Mouse (Mus musculus): ENCODE results near the gene Hemgn. TPM values are rescaled to one million over a fixed set of nuclear protein-coding genes. Genes with fewer than 3 reads are reported as not detected.

Hemgn gene
- 0.13 and 0.26 TPM in 2 replicates for polyA plus RNA-seq (2015; fragmentation: Nextera tagmentation; extraction: Ambion mirVana)

- no peak within 1 kb of the TSS for H3K4me2 ChIP-seq (ENCODE audit: low read length)
- H3K4me3 ChIP-seq (ENCODE audit: low read length), result no peak within 1 kb of the TSS
- H3K27me3 ChIP-seq (replicated peaks; ENCODE audit: control insufficient read depth, insufficient read depth, low read length), result no peaks in the 10 kb centered on the region
- ATAC-seq, result no peak
- no peaks in the 10 kb centered on the region for H3K9me3 ChIP-seq (ENCODE audit: control insufficient read depth, low read length)
- H3K27ac ChIP-seq (ENCODE audit: low read depth, low read length), result no peak within 1 kb of the TSS
- no peaks in the 10 kb centered on the region for H3K4me1 ChIP-seq (ENCODE audit: control insufficient read depth, insufficient read depth, low read depth, low read length)
- H3K9ac ChIP-seq (ENCODE audit: low read depth, low read length), result no peak within 1 kb of the TSS
- WGBS, result 84% methylated on average over 7 of the region's 7 CpGs
- no peaks in the 10 kb centered on the region for H3K36me3 ChIP-seq (ENCODE audit: control insufficient read depth, insufficient read depth, low read length)
Measured at GRCm38 (mm10) chr4:46413406-46413805, at the start of gene Hemgn. TSS of gene Hemgn (minus strand) at chr4:46413506.

GRCm38 (mm10) chr4:46458411-46458810 lies 45.1 kb upstream of the Hemgn start:
- WGBS, result 91% methylated on average over 2 of the region's 2 CpGs
- H3K9me3 ChIP-seq (ENCODE audit: control insufficient read depth, low read length), result no peaks in the 10 kb centered on the region
- no peak overlapping the region for H3K4me3 ChIP-seq (ENCODE audit: low read length)
- ATAC-seq, result no peak
- no peaks in the 10 kb centered on the region for H3K27me3 ChIP-seq (replicated peaks; ENCODE audit: control insufficient read depth, insufficient read depth, low read length)
- H3K4me1 ChIP-seq (ENCODE audit: control insufficient read depth, insufficient read depth, low read depth, low read length), result peaks cover 6% of the 10 kb centered on the region
- H3K4me2 ChIP-seq (ENCODE audit: low read length), result no peak overlapping the region
- H3K27ac ChIP-seq (ENCODE audit: low read depth, low read length), result no peak overlapping the region
- H3K36me3 ChIP-seq (ENCODE audit: control insufficient read depth, insufficient read depth, low read length), result no peaks in the 10 kb centered on the region
- H3K9ac ChIP-seq (ENCODE audit: low read depth, low read length), result no peak overlapping the region

- Histone ChIP-seq H3K9me3 (ENCODE audit: control insufficient read depth, low read length) (no peaks in the 10 kb centered on the region), H3K9ac (ENCODE audit: low read depth, low read length) (no peak overlapping the region), H3K4me2 (ENCODE audit: low read length) (no peak overlapping the region), H3K27me3 (replicated peaks; ENCODE audit: control insufficient read depth, insufficient read depth, low read length) (no peaks in the 10 kb centered on the region), H3K36me3 (ENCODE audit: control insufficient read depth, insufficient read depth, low read length) (no peaks in the 10 kb centered on the region), H3K4me3 (ENCODE audit: low read length) (no peak overlapping the region), H3K4me1 (ENCODE audit: control insufficient read depth, insufficient read depth, low read depth, low read length) (peaks cover 17% of the 10 kb centered on the region), H3K27ac (ENCODE audit: low read depth, low read length) (no peak overlapping the region)
- 94% methylated on average over 3 of the region's 3 CpGs for WGBS
- no peak for ATAC-seq
Measured at GRCm38 (mm10) chr4:46457186-46457585, 43.9 kb upstream of the Hemgn start.

DNA sequence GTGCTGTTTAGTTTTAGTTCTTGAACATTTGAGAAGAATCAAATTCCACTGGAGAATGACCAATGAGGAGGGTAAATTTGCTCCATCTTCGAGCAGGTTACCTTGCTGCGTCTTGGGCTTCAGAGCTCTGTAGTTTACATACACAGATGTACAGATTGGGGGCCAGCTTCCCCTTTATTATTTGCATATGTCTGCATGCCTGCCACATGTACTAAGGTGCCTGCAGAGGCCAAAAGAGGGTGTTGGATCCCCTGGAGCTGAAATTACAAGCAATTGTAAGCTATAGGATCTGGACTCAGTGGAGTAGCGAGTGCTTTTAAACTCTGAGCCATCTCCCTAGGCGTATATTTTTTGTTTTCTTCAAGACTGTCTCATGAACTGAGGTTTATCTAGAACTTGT lies 43.5 kb upstream of the Hemgn start:
- ATAC-seq, result no peak
- Histone ChIP-seq H3K9ac (ENCODE audit: low read depth, low read length) (no peak overlapping the region), H3K4me2 (ENCODE audit: low read length) (no peak overlapping the region), H3K4me1 (ENCODE audit: control insufficient read depth, insufficient read depth, low read depth, low read length) (peaks cover 17% of the 10 kb centered on the region), H3K4me3 (ENCODE audit: low read length) (no peak overlapping the region), H3K27ac (ENCODE audit: low read depth, low read length) (no peak overlapping the region), H3K36me3 (ENCODE audit: control insufficient read depth, insufficient read depth, low read length) (no peaks in the 10 kb centered on the region), H3K27me3 (replicated peaks; ENCODE audit: control insufficient read depth, insufficient read depth, low read length) (no peaks in the 10 kb centered on the region), H3K9me3 (ENCODE audit: control insufficient read depth, low read length) (no peaks in the 10 kb centered on the region)
- 90% methylated on average over 4 of the region's 4 CpGs for WGBS

GRCm38 (mm10) chr4:46454097-46454864 lies 41.0 kb upstream of the Hemgn start:
- Histone ChIP-seq H3K27me3 (replicated peaks; ENCODE audit: control insufficient read depth, insufficient read depth, low read length) (no peaks in the 10 kb centered on the region), H3K4me3 (ENCODE audit: low read length) (no peak overlapping the region), H3K9me3 (ENCODE audit: control insufficient read depth, low read length) (no peaks in the 10 kb centered on the region), H3K4me2 (ENCODE audit: low read length) (no peak overlapping the region), H3K4me1 (ENCODE audit: control insufficient read depth, insufficient read depth, low read depth, low read length) (peaks cover 20% of the 10 kb centered on the region), H3K9ac (ENCODE audit: low read depth, low read length) (no peak overlapping the region), H3K36me3 (ENCODE audit: control insufficient read depth, insufficient read depth, low read length) (no peaks in the 10 kb centered on the region), H3K27ac (ENCODE audit: low read depth, low read length) (no peak overlapping the region)
- no peak for ATAC-seq
- WGBS, result 85% methylated on average over 5 of the region's 5 CpGs

DNA sequence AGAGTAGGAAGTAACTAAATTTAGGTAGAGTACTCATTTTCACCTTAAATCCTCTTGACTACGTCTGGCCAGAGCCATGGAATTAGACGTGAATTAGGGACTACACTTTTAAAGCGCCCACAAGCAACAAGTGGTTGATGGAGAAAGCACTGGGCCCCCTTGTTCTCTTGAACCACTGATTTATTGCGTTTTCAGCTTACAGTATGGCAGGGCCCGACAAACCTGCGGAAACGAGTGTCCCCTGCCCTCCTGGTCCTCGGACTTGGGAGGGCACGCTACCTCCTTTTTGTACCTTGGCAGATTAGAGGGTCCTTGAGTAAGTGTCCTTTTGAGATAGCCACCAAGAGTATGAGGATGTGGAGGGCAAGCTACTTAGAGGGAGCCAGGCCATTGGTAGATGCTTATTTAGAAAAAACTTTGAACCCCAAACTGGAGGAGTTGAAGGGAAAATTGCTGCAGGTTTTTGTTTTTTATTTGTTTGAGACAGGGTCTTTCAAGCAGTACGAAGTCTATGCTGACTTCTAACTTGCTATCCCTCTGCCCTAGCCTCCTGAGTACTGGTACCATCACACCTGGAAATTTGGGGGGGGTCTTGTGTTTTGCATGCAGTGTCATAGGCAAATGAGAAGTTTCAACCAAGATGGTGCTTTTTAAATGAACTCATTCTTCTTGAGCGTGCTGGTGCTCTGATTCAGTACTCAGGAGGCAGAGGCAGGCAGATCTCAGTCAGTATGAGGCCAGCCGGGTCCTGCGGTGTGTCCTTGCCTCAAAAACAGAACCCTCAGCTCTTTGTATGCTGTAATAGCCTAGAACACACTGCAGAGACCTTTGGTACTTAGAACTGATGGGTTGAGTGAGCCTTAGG lies 39.8 kb upstream of the Hemgn start:
- no peak for ATAC-seq
- H3K9ac ChIP-seq (ENCODE audit: low read depth, low read length), result no peak overlapping the region; the same call in none of the 2 replicates
- no peaks in the 10 kb centered on the region for H3K27me3 ChIP-seq (replicated peaks; ENCODE audit: control insufficient read depth, insufficient read depth, low read length)
- peaks cover 20% of the 10 kb centered on the region for H3K4me1 ChIP-seq (ENCODE audit: control insufficient read depth, insufficient read depth, low read depth, low read length)
- peak overlapping the region; percentile 96 for H3K4me3 ChIP-seq (ENCODE audit: low read length)
- H3K36me3 ChIP-seq (ENCODE audit: control insufficient read depth, insufficient read depth, low read length), result no peaks in the 10 kb centered on the region
- H3K4me2 ChIP-seq (ENCODE audit: low read length), result peak overlapping the region; percentile 76
- no peaks in the 10 kb centered on the region for H3K9me3 ChIP-seq (ENCODE audit: control insufficient read depth, low read length)
- H3K27ac ChIP-seq (ENCODE audit: low read depth, low read length), result peak overlapping the region; percentile 12; the same call in 1 of the 2 replicates
- 43% methylated on average over 13 of the region's 13 CpGs for WGBS

DNA sequence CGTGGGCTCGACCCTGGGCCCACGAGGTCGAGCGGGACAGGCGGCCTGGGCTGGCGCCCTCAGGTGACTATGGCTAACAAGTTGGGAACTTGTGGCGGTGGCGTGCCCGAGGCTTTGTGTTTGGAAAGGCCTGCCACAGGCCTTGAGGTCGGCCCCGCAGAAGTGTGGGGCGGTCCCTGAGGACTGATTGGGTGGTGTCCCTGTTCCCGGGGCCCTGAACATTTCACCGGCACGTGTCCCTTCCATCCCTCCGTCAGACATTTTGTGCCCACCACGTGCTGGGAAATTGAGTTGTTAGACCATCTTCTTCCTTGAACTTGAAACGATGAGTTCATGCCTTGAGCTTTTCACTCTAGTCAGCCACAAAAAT lies 39.2 kb upstream of the Hemgn start:
- Histone ChIP-seq H3K27me3 (replicated peaks; ENCODE audit: control insufficient read depth, insufficient read depth, low read length) (no peaks in the 10 kb centered on the region), H3K36me3 (ENCODE audit: control insufficient read depth, insufficient read depth, low read length) (no peaks in the 10 kb centered on the region), H3K27ac (ENCODE audit: low read depth, low read length) (peak overlapping the region; percentile 98), H3K4me2 (ENCODE audit: low read length) (peak overlapping the region; percentile 76), H3K4me3 (ENCODE audit: low read length) (peak overlapping the region; percentile 96), H3K9ac (ENCODE audit: low read depth, low read length) (peak overlapping the region; percentile 99), H3K4me1 (ENCODE audit: control insufficient read depth, insufficient read depth, low read depth, low read length) (peaks cover 20% of the 10 kb centered on the region), H3K9me3 (ENCODE audit: control insufficient read depth, low read length) (no peaks in the 10 kb centered on the region)
- peak; percentile 10 for ATAC-seq
- 0% methylated on average over 19 of the region's 19 CpGs for WGBS

- Histone ChIP-seq H3K27ac (ENCODE audit: low read depth, low read length) (peak overlapping the region; percentile 98), H3K9ac (ENCODE audit: low read depth, low read length) (peak overlapping the region; percentile 99), H3K4me3 (ENCODE audit: low read length) (peak overlapping the region; percentile 96), H3K4me1 (ENCODE audit: control insufficient read depth, insufficient read depth, low read depth, low read length) (peaks cover 20% of the 10 kb centered on the region), H3K27me3 (replicated peaks; ENCODE audit: control insufficient read depth, insufficient read depth, low read length) (no peaks in the 10 kb centered on the region), H3K36me3 (ENCODE audit: control insufficient read depth, insufficient read depth, low read length) (no peaks in the 10 kb centered on the region), H3K4me2 (ENCODE audit: low read length) (peak overlapping the region; percentile 76), H3K9me3 (ENCODE audit: control insufficient read depth, low read length) (no peaks in the 10 kb centered on the region)
- under 1% methylated on average over 86 of the region's 111 CpGs for WGBS
- peak; percentile 43 for ATAC-seq
Measured at GRCm38 (mm10) chr4:46451758-46452480, 38.6 kb upstream of the Hemgn start.

Measured in hindbrain, embryonic 16.5 days (tissue).